Mouse (Mus musculus) retina, postnatal 1 day (tissue): Measurements from ENCODE around the gene Mrps27.

Experiments
- DNase-seq: peaks from one replicate; pipeline ENCODE4 v3.0.0-alpha.2; 2012

The Mrps27 gene

DNA sequence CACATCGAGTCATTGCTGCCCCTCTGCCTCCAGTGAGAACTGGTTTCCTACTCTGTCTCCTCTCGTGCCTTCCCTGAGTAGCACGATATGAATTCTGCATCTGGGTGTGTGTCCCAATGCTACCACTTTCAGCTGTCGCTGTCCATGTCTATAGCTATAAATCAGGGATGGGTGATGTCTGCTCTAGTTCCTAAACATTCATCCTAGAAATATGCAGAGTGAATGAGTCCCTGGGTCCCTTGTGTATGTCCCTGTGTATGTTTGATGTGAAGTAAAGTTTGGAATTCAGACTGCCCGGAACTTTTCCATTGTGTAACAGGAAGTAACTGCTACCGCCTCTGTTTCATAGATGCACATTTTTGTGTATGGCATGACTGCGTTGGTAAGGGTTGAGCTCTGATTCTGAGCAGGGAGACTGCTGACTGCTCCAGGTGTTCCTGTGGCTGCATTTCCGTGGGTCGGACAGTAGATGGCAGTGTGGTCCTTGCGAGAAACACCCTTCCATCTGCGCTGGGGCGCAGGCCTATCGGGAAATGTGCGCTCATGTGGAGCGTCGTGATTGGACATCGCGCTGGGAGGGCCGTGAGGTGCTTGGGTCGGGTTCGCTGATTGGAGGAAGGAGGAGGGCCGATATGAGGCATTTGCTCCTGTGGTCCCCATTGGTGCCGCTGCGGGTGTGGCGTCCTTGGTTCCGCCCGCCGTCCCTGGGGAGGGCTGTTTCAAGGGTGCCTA, 8.3 kb downstream of the Mrps27 start:
- DNase-seq = peak; percentile 98

DNA sequence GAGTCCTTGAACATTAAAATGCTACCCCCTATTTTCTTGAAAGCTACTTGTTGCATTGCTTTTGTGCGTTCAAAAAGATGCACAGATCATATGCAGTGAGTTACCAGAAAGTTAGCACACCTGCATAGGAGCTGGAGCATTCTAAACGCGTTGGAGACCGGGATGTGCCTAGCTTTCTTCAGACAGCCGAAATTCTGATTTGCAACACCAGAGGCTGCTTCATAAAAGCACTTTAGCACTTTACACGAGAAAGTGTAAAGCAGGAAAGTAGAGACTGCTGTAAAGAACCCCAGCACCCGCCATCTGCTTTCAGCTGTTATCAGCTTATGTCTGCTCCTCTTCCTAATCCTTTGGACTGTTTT, 8.9 kb downstream of the Mrps27 start:
- no peak for DNase-seq

DNA sequence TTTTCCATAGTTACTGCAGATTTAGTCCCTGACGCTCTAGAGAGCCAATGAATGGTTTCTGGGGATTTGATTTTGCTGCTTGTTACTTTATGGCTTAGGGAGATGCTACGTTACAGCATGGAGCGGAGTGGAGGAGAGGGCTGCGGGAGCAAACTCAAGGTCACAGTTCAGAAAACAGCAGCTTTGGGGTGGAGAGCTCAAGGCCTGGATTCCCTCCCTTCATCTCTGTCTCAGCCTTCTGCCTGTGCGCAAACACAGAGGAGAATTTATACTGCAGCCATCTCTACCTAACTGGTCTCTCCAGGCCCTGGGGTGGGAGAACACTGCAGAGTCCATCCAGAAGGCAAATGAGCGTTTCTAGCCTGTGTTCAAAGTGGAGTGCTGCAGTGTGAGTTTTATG, 10.5 kb downstream of the Mrps27 start:
- DNase-seq = no peak

GRCm38 (mm10) chr13:99355861-99356260, 11.3 kb downstream of the Mrps27 start:
- no peak for DNase-seq

DNA sequence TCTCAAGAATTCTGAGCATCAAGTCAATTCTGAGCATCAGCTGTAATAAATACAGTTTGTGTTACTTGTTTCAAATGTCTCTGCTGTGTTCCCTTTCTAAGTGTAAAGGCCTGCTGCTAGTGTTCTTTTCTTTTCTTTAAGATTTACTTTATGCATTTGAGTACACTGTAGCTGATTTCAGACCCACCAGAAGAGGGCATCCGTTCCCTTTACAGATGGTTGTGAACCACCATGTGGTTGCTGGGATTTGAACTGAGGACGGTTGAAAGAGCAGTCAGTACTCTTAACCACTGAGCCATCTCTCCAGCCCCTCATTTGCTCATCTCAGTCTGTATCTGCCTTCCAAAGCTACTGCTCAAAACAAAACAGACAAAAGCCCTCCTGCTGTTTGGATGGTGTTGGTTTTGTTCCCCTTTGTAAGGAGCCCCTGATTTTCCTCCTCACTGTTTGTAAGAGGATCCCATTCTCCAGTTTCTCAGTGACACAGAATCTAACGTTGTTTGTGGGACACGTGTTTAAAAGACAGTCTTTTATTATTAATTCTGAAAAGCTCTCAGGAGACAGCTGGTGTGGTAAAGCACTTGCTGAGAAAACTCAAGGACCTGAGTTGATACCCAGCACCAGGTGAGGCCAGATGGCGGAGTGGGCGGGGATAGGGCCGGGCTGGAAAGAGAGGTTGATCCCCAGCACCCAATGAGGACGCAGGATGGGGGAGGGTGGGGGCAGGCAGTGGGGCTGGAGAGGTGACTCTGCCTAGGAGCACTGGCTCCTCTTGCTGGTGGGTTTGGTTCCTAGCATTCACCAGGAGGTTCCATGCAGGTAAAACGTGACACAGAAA, 12.1 kb downstream of the Mrps27 start:
- DNase-seq = peak; percentile 15

DNA sequence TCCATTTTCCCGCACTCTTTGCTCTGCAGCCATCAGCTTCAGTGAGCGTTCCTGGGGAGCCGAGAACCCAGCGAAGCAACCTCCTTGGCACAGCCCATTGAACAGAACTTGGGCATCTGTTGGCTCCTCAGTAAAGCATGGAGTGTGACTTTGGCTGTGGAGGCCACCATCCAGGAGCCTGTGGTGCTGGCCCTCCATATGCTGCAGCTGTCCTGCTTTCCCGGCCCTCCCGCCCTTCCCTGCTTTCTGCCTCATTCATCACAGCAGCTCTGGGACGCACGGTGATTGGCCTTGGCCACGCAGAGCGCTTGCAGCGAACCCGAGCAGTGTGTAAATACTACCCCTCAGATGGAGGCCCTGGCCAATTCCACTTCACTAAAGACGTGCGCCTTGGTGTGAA, 14.3 kb downstream of the Mrps27 start:
- DNase-seq = peak; percentile 13

DNA sequence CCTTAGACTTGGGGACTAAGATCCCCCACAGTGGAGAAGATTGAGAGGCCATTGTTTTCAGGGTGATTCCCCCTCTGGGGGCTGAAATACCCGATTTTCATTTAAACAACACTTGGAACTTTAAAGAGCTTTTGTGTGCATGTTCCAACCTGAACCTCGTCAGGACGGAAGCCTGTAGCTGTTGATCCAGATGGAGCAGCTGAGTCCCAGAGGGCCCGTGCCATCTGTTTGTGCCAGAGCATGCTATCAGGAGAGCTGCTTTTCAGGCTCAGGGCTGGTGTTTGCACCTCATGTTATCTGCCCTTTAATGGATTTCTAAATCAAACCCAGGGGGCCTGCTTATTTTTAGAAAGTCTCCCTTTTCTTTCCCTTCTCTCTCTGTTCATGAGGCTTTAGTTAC, 19.3 kb downstream of the Mrps27 start:
- no peak for DNase-seq

GRCm38 (mm10) chr13:99366422-99367175, 22.0 kb downstream of the Mrps27 start:
- DNase-seq = no peak

DNA sequence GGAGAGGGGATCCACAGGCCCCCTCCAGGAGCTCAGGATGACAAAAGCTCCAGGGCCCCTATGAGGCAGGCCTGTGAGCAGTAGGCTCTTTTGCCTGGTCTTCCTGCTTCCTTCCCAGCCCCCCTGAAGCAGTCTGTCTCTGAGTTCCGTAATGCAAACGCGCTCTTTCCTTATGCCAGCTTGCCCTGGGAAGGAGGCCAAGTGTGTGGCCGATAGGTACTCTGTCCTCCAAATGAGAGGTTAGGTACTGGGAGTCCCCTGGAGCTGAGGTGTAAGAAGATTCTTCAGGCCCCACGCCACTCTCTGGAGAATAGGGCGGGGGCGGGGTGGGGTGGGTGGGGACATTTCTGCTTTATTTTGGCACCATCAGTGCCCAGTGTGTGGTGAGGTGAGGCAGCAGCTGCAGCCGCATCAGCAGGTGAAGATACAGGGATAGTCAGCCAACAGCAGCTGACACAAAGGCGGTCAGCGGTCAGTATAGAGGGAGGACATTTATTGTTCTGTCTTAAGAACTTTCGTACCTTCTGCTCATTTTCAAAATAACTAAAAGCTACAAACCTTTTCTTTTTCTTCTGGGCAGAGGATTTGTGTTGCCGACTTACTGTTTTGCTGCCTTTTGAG, 23.1 kb downstream of the Mrps27 start:
- no peak for DNase-seq

DNA sequence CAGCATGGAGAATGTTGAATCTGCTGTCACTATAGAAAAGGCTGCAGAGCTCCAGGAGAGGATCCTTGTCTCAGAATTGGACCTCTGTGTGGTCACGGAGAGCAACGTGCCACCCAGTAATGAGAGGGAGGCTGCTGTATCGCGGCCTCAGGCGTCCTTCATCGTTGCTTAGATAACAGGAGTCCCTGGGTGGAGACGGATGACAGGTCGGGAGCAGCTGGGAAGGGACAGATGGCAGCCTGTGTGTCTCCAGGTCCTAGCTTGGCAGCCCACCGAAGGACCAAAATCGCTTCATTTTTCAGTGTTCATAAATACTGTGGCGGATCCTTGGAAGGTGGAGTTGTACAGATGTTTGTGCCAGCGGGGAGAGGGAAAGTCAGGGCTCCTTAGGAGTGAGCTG, 24.5 kb downstream of the Mrps27 start:
- DNase-seq = no peak

GRCm38 (mm10) chr13:99371285-99371684, 26.7 kb downstream of the Mrps27 start:
- no peak for DNase-seq

- no peak for DNase-seq
Observed at GRCm38 (mm10) chr13:99373684-99374083, 29.1 kb downstream of the Mrps27 start.

- no peak for DNase-seq
Observed at GRCm38 (mm10) chr13:99374191-99374590, 29.6 kb downstream of the Mrps27 start.

- peak; percentile 88 for DNase-seq
Observed at GRCm38 (mm10) chr13:99375550-99375949, 31.0 kb downstream of the Mrps27 start.

DNA sequence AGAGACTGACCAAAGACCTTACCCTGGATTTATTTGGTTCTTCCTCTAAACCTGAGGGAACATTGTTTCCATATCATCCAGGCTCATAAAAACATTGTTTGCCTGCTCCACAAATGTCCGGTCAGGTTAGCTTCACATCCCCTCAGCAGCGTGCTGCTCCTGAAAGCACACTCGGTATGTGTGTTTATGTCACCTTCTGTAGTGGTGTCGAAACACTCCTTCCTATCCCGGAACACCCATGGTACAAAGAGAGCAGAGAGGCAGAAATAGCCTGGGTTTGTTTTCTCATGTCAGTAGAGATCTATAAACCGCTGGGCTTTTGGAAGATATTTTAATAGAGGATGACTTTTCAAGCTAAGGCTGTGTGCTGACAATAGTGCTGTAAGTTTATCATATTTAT, 32.5 kb downstream of the Mrps27 start:
- DNase-seq = no peak

GRCm38 (mm10) chr13:99378223-99378622, 33.6 kb downstream of the Mrps27 start:
- no peak for DNase-seq

- DNase-seq = no peak
Observed at GRCm38 (mm10) chr13:99382373-99382772, 37.8 kb downstream of the Mrps27 start.

DNA sequence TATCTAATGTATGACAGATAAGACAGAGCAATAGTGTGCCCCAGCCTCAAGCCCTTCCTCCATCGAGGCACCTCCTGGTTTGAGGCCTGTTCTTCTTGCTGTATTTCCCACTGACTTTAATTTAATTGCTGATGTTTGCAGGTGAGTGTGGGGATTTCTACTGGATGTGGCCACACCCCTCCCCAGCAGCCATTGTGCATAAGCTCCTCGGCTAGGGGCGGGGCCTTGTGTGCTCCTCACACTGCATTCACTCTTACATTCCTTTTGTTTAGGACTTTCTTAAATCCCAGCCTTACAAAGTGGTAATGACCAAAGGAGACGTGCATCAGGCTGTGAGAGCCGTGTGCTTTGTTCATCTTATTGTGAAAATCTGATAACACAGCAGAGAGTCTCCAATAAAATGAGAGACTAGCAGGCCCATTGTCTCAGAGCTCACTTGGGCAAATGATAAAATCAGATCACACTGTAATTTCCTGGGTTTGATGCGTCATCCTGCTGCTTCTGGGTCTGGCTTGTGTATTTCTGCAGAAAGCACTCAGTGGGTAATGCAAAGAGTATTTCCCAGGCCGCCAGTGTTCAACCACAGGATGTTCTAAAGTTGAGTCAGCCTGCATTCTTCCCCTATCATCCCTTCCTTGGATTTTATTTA, 40.1 kb downstream of the Mrps27 start:
- no peak for DNase-seq

- DNase-seq = no peak
Observed at GRCm38 (mm10) chr13:99385911-99386310, 41.3 kb downstream of the Mrps27 start.

DNA sequence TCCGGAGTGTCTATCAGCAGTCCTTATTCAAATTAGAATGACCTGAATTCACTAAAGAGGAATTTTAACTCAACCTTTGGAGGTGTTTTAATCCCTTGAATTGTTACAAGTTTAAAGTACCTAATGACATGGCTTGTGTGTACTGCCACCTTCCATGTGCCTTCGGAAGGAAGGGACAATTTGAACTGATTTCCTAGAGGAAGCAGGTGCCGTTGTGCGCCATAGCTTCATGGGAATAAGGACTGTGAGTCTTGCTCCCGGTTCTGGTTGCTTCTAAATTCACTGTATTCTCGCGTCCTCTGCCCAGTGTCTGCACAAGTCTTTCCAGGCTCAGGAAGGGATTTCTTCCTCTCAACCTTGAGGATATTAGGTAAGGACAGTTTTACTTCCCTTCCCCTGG, 41.8 kb downstream of the Mrps27 start:
- DNase-seq = no peak

GRCm38 (mm10) chr13:99387901-99388811, 43.6 kb downstream of the Mrps27 start:
- DNase-seq = no peak

DNA sequence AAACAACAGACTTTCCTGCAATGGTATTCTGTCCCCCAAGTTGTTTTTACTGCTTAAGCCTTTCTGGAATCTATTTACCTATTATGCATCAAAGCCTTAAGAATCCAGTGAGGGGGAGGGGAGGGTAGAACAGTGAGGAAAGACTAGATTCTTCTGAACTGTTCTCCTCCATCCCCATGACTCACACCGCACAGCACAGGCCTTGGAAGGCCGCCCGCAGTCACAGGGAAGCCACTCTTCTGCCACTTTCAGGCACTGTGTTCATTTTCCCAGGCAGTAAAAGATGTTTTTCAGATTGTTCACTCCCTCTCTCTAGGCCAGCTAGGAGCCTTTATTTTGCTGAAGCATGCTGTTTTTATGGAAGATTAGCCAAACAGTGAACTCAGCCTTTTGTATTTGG, 46.8 kb downstream of the Mrps27 start:
- no peak for DNase-seq
